Mouse (Mus musculus): ENCODE measurements around the gene Sbno2.

Sbno2 gene

DNA sequence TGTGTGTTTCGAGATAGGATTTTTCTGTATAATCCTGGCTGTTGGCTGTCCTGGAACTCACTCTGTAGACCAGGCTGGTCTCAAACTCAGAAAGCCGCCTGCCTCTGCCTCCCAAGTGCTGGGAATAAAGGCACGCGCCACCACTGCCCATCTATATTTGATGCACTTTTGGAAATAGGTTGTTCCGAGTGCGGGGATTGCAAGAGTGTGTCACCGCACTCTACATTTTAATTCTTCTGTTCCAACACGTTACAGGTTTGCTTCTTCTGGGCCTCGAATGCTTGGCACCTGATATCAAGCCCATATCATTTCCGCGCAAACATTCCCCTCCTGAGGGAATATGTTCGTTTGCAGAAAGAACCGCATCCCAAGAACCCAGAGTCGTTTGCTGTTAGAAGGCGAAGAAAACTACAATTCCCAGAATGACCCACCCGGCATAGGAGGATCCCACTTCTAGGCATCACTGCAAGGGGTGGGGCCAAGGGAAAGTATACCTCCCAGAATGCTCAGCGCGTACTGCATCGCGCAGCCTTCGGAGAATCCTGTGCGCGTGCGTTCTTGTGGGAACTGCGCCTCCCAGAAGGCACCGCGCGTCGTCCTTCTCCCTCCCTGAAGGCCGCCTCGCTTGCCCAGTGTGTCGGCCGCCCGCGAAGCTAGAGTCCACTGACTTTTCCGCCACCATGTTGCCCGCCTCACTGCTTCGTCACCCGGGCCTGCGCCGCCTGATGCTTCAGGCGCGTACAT is 36.6 kb upstream of the Sbno2 start:
- peak; percentile 67 to 89 for DNase-seq (ENCODE audit: low spot score in 2 of 2)

DNA sequence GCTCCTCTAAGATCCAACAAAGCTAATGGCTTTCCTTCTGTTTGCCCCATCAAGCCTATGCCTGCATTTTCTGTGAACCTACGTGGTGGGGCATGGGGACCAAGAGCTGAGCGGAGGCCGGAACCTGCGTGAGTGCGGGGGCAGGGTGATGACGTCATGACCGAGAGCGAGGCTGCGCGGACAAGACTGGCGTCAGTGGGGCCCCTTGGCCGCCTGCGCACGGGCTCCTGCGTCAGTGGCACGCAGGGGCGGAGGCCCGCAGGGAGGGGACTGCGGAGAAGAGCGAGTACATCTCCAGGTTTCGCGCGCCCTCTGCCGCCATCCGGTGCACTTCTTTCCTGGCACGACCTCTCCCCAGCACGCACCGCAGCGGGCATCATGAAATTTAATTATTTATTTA is 35.9 kb upstream of the Sbno2 start:
- peak; percentile 84 to 92 for DNase-seq (ENCODE audit: low spot score in 2 of 2)

DNA sequence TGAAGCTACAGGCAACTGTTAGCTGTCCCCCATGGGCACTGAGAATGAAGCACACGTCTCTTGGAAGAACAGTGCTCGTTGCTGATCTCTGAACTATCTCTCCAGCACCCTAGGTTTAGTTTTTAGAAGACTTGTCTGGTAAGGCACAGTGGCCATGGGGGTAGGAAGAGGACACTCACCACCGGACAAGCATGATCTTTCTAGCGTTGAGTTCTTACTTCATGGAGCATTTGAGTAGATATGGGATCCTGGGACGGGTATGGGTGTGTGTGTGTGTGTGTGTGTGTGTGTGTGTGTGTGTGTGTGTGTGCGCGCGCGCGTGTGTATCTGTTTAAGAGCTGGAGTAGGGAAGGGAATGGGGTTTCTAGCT is 35.3 kb upstream of the Sbno2 start, which contains the start of gene Cbarp:
TSS of gene Cbarp (minus strand) at position 170 of the 370 bp plus-strand sequence.
- DNase-seq (ENCODE audit: low spot score in 2 of 2) = no peak

DNA sequence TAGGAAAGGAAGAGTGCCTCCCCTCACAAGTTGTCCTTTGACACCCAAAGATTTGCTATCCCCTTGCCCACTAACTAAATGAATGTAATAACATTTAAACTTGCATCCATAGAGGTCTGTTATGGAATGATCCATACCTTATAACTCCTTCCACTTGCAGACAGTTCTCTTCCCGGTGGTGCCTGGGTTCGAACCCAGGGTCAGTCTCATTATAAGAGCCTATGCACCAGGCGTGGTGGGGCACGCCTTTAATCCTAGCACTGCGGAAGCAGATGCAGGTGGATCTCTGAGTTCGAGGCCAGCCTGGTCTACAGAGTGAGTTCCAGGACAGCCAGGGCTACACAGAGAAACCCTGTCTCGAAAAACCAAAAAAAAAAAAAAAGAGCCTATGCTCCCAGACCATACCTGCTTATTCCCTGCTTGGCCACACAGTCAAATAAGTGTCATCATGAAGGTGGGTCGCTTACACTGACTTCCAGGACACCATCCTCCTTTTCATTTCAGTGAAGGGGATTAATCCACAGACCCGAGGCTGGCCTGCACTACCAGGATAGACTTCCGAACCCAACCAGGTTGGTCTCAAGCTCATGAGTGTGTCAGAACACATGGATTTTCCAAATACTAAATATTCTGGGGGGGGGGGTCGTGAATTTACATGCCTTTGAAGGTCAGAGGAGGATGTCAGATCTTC is 34.7 kb upstream of the Sbno2 start:
- no peak for DNase-seq (ENCODE audit: low spot score in 2 of 2)

DNA sequence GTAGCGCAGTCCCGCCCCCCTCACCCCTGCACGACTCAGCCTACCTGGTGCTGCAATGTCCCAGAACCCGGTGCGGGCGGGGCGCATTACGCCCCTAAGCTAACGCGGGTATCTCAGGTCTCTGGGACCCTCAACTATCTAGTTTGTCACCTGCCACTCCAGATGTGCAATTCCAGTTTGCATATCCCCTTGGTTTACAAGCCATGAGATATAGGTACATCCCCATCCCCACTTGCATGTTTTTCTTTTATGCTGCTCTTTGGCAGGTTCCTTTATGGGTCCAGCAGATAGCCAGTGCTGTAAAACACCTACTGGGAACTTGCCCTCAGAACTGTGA is 34.0 kb upstream of the Sbno2 start:
- DNase-seq (ENCODE audit: low spot score in 2 of 2) = no peak

DNA sequence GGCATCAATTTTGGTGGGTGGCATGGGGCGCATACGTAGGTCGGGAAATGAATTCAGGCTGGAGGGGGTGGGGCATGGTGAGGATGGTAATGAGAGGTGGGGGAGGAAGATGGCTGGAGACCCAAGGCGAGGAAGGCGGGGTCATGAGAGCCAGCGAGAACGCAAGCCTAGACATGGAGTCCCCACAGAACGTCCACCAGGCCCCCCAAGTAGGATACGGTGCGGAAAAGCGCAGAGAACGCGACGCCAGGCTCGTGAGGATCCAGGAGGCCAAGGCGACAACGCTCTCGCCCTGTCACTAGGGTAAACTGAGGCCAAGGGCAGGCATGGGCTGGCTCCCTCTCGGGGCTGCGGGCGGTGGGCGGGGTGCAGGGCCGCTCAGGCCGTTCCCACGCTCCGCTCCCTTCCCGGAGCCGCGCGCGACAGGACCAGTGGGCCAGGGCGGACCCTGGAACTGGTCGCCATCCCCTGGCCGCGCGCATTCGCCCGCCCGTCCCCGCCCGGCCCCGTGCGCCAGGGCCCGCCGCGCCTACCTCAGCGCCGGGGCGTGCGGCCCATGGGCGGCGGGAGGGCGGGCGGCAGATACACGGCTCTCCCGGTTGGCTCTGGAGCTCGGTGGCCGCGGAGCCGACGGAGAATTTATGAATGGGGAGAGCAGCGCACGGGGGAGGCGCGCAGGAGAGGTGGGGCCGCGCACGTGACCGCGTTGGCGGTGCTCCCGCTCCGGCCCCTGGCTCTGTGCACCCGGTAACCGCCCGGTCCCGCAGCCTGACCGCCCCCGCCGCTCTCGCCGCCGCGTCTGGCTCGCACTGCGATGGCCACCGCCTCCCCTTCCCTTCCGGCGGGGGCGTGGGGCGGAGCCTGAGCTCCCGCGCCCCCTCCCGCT is 33.4 kb upstream of the Sbno2 start, which contains the start of gene Atp5d:
TSS of gene Atp5d (plus strand) at position 80 of the 886 bp plus-strand sequence.
- DNase-seq (ENCODE audit: low spot score in 2 of 2) = peak in 1 of 2 experiments; percentile 57

DNA sequence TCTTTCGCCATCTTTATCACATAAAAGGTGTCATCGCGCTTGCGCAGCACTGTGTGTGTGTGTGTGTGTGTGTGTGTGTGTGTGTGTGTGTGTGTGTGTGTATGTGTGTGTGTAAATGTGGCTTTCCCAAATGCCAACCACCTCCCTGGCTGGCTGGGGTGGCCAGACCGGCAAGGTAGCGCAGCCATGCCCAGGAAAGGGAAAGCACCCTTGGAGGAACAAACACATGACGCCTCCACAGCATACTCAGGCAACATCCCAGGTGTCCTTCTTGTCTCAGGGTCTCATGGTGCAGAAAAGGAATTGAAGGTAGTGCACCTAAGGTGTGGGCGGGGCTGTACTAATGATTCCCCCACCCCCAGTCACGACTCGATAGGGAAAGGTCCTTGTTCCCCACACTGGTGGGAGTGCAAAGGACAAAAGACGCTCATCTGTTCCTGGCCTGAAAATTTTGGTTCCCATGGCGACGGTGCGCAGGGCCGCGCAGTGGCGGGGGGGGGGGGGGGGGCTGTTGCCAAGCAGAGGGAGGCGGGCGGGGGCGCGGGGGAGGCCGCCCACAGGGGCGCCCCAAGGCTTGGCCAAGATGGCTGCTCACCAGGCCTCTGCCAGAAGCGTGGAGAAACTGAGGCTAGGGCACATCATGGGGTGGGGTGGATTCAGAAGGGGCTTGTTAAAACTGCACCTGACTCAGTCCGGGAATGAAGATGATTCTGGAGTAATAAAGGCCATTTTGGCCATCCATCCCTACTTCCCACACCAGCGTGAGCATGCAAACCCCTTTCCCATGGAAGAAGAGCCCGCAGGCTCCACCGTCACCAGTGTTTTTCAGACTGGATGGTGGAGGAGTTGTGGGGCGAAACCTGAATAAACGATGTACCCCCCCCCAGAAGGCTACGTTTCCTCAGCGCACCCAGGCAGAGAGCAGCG is 32.5 kb upstream of the Sbno2 start:
- DNase-seq (ENCODE audit: low spot score in 2 of 2) = peak in 1 of 2 experiments; percentile 28

DNA sequence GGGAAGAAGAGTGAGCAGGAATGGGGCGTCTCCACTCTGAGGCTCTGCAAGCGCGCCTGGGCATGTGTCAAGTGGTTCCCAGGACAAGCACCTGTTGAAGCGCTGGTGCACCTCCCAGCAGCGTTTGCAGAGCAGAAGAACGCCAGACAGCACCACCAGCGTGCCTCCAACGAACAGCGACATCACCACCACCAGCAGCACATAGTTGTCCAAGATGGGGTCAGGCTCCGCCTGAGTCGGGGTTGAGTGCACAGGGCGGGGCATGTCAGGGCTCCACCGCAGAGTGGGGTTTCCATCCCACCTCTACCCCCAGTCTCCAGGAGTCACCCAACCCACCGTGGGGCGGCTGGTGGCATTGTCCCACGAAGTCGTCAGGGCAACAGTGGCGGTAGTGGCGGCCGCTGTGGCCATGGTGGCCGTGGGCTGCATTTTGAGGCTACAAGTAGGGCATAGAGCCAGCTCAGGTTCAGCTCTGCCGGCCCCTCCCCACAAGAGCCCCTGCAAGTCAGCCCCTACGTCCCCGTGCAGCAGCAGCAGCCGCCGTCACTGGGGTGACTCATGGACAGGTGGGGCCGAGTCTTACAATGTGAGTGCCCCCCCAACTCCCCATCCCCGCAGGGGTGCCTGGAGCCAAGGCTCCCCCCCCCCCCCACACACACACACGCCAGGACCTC is 31.7 kb upstream of the Sbno2 start:
- DNase-seq (ENCODE audit: low spot score in 2 of 2) = peak in 1 of 2 experiments; percentile 37

DNA sequence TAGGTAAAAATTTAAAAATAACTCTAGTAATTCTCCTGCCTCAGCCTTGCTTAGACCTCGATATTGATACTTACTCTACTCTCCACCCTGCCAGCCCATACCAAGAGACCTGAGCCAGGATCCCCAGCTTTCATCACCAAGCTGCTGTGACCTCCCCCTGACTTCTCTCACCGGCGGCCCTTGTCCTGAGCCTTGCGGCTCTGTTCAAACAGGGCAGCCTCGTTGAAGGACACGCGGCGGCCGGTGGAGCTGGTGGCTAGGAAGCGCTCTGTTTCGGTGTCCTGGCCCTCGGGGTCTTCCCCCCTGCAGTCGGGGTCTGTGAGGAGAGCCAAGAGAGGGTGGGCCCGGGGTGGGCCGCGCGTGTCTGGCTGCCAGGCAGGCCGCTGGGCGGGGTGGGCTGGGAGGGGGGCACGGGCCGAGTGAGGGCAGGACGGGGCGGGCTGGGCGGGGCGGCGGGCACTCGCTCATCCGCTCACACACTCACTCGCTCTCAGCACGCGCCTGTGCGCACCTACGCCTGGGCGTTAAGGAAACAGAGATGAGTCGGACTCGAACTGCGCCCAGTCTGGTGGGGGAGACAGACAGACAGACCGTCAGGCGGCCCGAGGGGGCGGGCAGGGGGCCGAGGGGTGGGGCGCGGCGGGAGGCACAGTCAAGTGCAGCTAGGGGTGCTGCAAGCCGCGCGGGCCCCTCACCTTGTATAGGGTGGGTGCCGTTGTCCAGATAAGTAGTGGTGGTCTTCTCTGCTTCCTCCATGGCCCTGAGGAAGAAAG is 31.0 kb upstream of the Sbno2 start:
- no peak for DNase-seq (ENCODE audit: low spot score in 2 of 2)

DNA sequence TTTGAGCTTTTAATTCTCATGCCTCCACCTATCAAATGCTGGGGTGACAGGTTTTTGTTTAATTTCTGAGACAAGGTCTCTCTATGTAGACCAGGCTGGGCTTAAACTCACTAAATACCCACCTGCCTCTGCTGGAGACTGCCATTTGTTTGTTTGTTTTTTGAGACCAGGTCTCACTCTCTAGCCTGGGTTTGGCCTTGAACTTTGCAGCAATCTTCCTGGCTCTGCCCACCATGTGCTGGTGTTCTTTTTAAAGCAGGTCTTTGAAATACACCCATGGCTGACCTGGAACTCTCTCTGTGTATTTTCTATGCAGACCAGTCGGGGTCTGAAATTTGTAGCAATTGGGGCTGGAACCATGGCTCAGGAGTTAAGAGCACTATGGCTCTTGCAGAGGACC is 30.3 kb upstream of the Sbno2 start:
- no peak for DNase-seq (ENCODE audit: low spot score in 2 of 2)

DNA sequence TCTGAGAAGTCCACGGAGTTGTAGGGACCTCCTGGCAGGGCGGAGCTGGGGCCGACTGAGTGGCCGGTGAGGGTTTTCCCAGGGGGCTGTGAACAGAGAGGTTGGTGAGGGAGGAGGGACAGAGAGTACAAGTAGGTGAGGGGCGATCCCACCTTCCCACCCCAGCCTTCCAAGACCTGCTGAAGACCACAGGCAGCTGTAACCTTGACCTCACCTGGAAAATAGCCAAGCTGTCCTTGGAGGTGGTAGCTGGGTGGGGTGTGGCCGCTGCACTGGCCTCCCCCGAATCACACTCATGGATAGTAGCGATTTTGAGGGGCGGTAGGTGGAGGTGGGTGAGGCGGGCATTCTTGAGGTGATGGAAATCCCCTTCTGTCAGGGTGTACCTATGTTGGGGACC is 29.8 kb upstream of the Sbno2 start:
- no peak for DNase-seq (ENCODE audit: low spot score in 2 of 2)

DNA sequence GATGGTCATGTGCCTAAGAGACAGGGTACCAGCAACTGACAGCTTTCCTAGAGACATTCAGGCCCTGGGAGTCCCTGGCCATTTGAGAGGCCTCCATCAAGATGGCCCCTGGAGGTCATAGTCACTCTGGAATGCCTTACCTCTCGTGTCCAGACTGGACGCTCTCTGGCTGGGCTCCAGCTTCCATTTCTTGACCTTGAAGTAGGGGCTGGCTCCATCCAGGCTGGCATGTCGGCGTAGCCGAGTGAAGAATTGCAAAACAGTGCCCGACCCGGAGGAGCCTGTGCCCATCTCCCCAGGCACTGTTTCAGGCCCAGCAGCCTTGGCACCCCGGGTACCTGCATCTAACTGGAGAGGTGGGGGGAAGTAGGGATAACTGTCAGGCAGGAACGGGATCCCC is 29.1 kb upstream of the Sbno2 start:
- no peak for DNase-seq (ENCODE audit: low spot score in 2 of 2)

DNA sequence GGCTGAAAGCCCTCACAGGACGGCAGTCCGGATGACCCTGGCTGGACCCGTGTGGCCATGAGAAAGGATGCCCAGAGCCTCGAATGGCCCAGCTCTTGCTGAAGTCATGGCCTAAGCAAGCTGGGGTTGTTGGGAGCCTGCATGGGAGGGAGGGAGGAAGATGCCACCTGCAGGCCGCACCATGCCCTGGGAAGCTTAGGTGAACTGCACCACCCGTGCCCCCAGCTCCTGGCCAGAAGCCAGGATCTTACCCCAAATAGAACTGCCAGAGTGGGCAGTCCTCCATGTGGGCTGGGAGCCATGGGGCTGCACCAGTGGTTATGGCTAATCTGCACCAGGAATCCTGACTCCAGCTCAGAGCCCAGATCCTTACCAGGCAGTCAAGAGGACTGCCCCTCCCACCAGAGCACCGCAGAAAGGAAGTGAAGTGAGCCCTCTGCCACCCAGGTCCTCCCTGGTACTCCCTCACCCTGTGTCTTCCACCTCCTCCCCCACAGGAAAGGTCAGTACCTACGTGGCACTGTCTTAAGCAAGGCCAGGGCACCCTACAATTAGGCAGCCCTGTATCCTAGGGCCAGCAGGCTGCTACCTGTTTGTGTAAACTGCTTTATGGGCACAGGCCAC is 28.0 kb upstream of the Sbno2 start:
- no peak for DNase-seq (ENCODE audit: low spot score in 2 of 2)

DNA sequence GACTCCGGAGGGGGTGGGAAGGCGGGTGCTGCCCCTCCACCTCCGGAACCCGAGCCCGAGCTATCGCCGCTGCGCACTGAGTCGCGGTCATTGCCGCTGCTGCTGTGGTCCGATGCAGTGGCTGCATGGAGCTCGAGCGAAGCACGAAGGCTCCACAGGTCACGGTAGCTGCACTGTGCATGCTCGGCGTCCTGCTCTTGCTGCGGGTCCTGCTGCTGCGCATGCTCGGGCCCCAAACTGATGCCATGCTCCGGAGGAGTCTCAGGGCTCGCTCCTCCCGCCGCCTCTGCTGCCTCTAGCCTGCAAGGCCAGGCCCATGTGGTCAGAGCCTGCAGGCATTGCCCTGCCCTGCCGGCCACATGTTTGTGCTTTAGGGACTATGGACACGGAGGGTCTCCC is 26.6 kb upstream of the Sbno2 start:
- no peak for DNase-seq (ENCODE audit: low spot score in 2 of 2)

DNA sequence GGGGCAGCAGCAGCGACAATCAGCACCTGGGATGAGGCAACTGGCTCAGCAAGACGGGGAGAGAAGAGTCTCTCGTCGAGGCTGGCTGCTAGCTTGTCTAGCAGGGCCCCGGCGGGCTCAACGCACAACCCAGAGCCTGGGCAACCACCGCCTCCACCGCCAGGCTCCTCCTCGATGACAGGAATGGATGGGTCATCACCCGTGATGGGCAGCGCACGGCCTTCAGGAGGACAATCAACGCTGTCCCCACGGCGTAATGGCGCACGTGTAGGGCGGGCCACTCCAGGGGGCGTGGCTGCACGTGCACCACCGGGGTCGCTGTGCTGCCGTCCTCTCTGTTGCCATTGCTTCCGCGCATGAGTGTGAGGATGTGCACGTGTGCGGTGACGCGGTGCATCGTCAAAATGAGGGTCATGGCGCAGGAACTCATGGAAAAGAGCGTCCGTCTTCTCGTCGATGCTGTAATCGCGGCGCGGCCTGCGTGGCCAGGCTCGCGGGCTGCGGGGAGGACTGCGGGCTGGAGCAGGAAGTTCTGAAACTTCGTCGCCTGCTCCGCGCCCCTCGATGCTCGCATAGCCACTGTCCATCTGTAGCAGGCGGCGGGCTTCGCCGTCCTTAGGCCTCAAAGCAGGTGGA is 26.1 kb upstream of the Sbno2 start:
- DNase-seq (ENCODE audit: low spot score in 2 of 2) = peak in 1 of 2 experiments; percentile 50

DNA sequence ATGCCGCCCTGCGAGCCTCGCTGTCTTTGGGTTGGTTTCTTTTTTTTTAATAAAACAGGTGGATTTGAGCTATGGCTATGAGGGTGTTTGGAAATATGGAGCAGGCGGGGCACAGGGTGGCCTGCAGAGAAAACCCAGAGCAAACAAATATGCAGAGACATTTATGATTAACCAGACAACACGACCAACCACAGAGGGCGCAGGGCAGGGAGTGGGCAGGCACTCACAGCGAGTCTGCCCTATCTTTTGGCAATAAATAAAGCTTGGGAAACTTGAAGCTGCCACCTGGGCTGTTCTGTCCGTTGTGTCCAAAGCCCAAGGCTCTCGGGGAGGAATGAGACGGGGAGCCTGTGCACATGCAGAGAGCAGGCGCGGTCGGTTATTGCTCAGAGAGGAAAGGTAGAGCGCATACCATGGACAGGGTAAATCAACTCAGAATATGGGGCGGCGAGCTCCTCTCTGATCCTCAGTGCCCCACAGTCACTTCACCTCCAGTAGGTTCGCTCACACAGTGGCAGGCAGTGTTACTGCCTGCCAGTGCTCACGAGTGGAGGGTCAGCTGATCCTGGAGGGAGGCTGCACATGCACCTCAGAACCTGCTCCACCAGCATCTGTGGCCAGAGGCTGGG is 25.1 kb upstream of the Sbno2 start:
- no peak for DNase-seq (ENCODE audit: low spot score in 2 of 2)

DNA sequence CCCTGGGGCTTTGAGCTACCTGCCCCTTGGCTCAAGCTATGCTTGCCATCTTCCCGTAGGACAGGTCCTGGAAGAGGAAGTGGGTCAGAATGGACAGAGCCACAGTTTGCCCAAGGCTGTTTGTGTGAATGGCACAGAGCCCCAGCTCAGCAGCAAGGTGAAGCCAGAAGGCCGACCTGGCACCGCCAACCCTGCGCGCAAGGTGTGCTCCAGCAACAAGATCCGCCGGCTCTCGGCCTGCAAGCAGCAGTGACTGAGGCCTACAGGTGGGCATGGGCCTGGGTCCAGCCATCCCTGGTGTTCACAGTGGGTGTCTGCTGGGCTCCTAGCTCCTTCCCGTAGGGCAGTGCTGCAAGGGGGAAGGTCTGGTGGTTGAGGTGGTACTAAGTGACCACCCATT is 24.5 kb upstream of the Sbno2 start:
- DNase-seq (ENCODE audit: low spot score in 2 of 2) = no peak

DNA sequence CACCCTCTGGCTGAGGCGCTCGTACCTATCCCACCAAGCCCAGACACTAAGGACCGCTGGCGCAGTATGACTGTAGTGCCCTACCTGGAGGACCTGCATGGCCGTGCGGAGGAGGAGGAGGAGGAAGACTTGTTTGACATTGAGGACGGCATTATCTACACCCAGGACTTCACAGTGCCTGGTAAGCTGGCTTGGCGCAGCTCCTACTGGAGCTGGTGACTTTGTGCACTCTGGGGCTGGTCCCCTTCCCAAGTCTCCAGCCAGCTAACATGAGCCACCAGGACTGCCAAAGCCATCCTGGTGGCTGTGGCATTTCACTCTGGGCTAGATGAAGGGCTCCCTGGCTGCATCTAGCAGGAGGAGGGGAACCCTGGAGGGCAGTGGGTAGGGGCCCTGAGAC is 22.5 kb upstream of the Sbno2 start:
- no peak for DNase-seq (ENCODE audit: low spot score in 2 of 2)
